Mouse (Mus musculus) Patski (cell line): ENCODE results near the gene Cdh10. TPM values are rescaled to one million over a fixed set of nuclear protein-coding genes. Genes with fewer than 3 reads are reported as not detected.

Source experiments
- ATAC-seq: fragments of 100-300 bp; one replicate; pipeline ENCODE4 v1.8.0; 2021
- CTCF ChIA-PET: fragments of 350-600 bp; sonication (Branson Sonifier 250); formaldehyde crosslinking; loops from one replicate; lab custom pipeline; 2022; ENCODE audit warnings: inconsistent platforms; lab: Charles Lee
- POLR2A ChIA-PET: fragments of 350-600 bp; sonication (Branson Sonifier 250); formaldehyde crosslinking; loops from one replicate; lab custom pipeline; 2022; ENCODE audit warnings: antibody characterized with exemption, inconsistent platforms; lab: Charles Lee
- DNase-seq: peaks from one replicate; pipeline ENCODE4 v3.0.0-alpha.2; 2011; ENCODE audit warnings: low read depth, low spot score
- H3K27me3 ChIP-seq: fragments of 371-371 bp; one replicate; pipeline ENCODE4 v1.5.1; 2021
- CTCF ChIP-seq: fragments of 100-300 bp; IDR thresholded peaks from one replicate; pipeline ENCODE4 v1.5.1; 2021
- in situ Hi-C: fragments of 300-500 bp; cut with MboI; formaldehyde crosslinking; loops from 3 replicates; pipeline ENCODE4 v1.11.1; 2018; ENCODE audit warnings: low pct_unique_long_range_greater_than_20kb, mixed read lengths
- polyA plus RNA-seq: library from polyadenylated mRNA; unstranded; gene quantifications from one replicate; pipeline ENCODE4 v1.2.3, GENCODE M21; 2021

Cdh10 gene
- not detected for polyA plus RNA-seq

GRCm38 (mm10) chr15:18818185-18818973, at the start of gene Cdh10:
Gene Cdh10 (plus strand): TSS chr15:18818947.
- in situ Hi-C loops, result no loop called here
- H3K27me3 ChIP-seq, result peaks cover 28% of the 10 kb centered on the region
- DNase-seq (no peak), ATAC-seq (no peak)
- POLR2A ChIA-PET, result no interaction called here
- CTCF ChIA-PET, result no interaction called here
- no peak for TF ChIP-seq CTCF

- POLR2A ChIA-PET, result no interaction called here
- in situ Hi-C loops, result no loop called here
These were observed 9.5 kb upstream of the Cdh10 start for GRCm38 (mm10) chr15:18809148-18809827.

GRCm38 (mm10) chr15:18817707-18818106, 1.0 kb upstream of the Cdh10 start:
- peaks cover 29% of the 10 kb centered on the region for H3K27me3 ChIP-seq
- POLR2A ChIA-PET, result no interaction called here
- DNase-seq (no peak), ATAC-seq (no peak)
- in situ Hi-C loops, result no loop called here
- CTCF ChIA-PET, result no interaction called here
- no peak for TF ChIP-seq CTCF

More at GRCm38 (mm10) chr15:18809148-18809827, 9.5 kb upstream of the Cdh10 start:
- DNase-seq (no peak), ATAC-seq (no peak)
- CTCF ChIA-PET, result interaction anchor here (1.3 kb wide), 1 partner anchor 23 kb away, joined by 3 read pairs; no protein-coding TSS in a partner anchor
- no peak for TF ChIP-seq CTCF
- peaks cover 7% of the 10 kb centered on the region for H3K27me3 ChIP-seq

GRCm38 (mm10) chr15:18820226-18820625, 1.5 kb downstream of the Cdh10 start:
- no peak for ATAC-seq
- POLR2A ChIA-PET, result no interaction called here
- no peak for TF ChIP-seq CTCF
- in situ Hi-C loops, result no loop called here
- DNase-seq, result no peak
- CTCF ChIA-PET, result interaction anchor here (3.6 kb wide), 1 partner anchor 12 kb away, joined by 30 read pairs; no protein-coding TSS in a partner anchor
- peaks cover 22% of the 10 kb centered on the region for H3K27me3 ChIP-seq

- POLR2A ChIA-PET, result interaction anchor here (0.7 kb wide), 1 partner anchor 9 kb away, joined by 3 read pairs; no protein-coding TSS in a partner anchor
- H3K27me3 ChIP-seq, result peaks cover 22% of the 10 kb centered on the region
- peak; percentile 24 for DNase-seq
- CTCF ChIA-PET, result interaction anchor here (0.8 to 3.6 kb wide), 7 partner anchors 10 to 61 kb away, joined by 3 to 30 read pairs (median 7); no protein-coding TSS in a partner anchor
- in situ Hi-C loops, result no loop called here
- peak; percentile 96 for ATAC-seq
- peak; percentile 92 for TF ChIP-seq CTCF
These were observed 2.5 kb downstream of the Cdh10 start for GRCm38 (mm10) chr15:18821114-18821756.

- POLR2A ChIA-PET, result no interaction called here
- DNase-seq (no peak), ATAC-seq (no peak)
- peaks cover 7% of the 10 kb centered on the region for H3K27me3 ChIP-seq
- in situ Hi-C loops, result no loop called here
- TF ChIP-seq CTCF, result no peak
- CTCF ChIA-PET, result interaction anchor here (1.4 kb wide), 1 partner anchor 9 kb away, joined by 4 read pairs; no protein-coding TSS in a partner anchor
These were observed 4.7 kb downstream of the Cdh10 start for GRCm38 (mm10) chr15:18823420-18823819.

GRCm38 (mm10) chr15:18832263-18832662, 13.5 kb downstream of the Cdh10 start:
- ChIA-PET POLR2A (no interaction called here), CTCF (interaction anchor here (1.0 to 5.7 kb wide), 4 partner anchors 8 to 22 kb away, joined by 3 to 30 read pairs (median 7); no protein-coding TSS in a partner anchor)
- H3K27me3 ChIP-seq, result peaks cover 8% of the 10 kb centered on the region
- ATAC-seq (no peak), DNase-seq (no peak)
- in situ Hi-C loops, result no loop called here
- peak; percentile 72 for TF ChIP-seq CTCF

- ChIA-PET POLR2A (no interaction called here), CTCF (interaction anchor here (1.7 kb wide), 1 partner anchor 9 kb away, joined by 10 read pairs; no protein-coding TSS in a partner anchor)
- peaks cover 3% of the 10 kb centered on the region for H3K27me3 ChIP-seq
- in situ Hi-C loops, result no loop called here
- ATAC-seq (no peak), DNase-seq (no peak)
- TF ChIP-seq CTCF, result no peak
These were observed 23.0 kb downstream of the Cdh10 start for GRCm38 (mm10) chr15:18841769-18842168.

- CTCF ChIA-PET, result no interaction called here
- peaks cover 3% of the 10 kb centered on the region for H3K27me3 ChIP-seq
- in situ Hi-C loops, result no loop called here
- POLR2A ChIA-PET, result no interaction called here
- DNase-seq, result no peak
- no peak for ATAC-seq
- TF ChIP-seq CTCF, result no peak
These were observed 26.1 kb downstream of the Cdh10 start for GRCm38 (mm10) chr15:18844807-18845206.

GRCm38 (mm10) chr15:18850497-18850896, 31.8 kb downstream of the Cdh10 start:
- no peak for DNase-seq
- in situ Hi-C loops, result no loop called here
- no peak for TF ChIP-seq CTCF
- CTCF ChIA-PET, result interaction anchor here (0.6 kb wide), 1 partner anchor 29 kb away, joined by 3 read pairs; no protein-coding TSS in a partner anchor
- no peak for ATAC-seq
- POLR2A ChIA-PET, result no interaction called here
- H3K27me3 ChIP-seq, result no peaks in the 10 kb centered on the region
